Mouse (Mus musculus) liver, postnatal 0 days (tissue): ENCODE measurements at regions not wholly inside any gene's neighbourhood (a gene's known extent, or its start where the extent isn't known, plus 50 kb on each side); places are given as distances from the start of the nearest gene placed in this dataset.

Experiments
- ATAC-seq: fragments of 200-750 bp; cut with Nextera tagmentation; 2 replicates; pipeline ENCODE4 v1.8.0; 2017; ENCODE audit warnings: mild to moderate bottlenecking, moderate library complexity
- DNase-seq: peaks from one replicate; pipeline ENCODE4 v3.0.0-alpha.2; 2016
- H3K27ac ChIP-seq: fragments of 300-500 bp; sonication (generic); 2 replicates; pipeline ENCODE4 v1.5.1; 2014; ENCODE audit warnings: antibody characterized with exemption, moderate library complexity, mild to moderate bottlenecking, low read depth
- H3K27me3 ChIP-seq: fragments of 300-500 bp; sonication (generic); 2 replicates; pipeline ENCODE4 v1.6.1; 2014; ENCODE audit warnings: low read length, control low read depth, mixed read lengths; ENCODE audit not compliant: insufficient read depth
- H3K36me3 ChIP-seq: fragments of 300-500 bp; sonication (generic); replicated peaks from 2 replicates; pipeline ENCODE4 v1.6.1; 2014; ENCODE audit warnings: mild to moderate bottlenecking, control low read depth, low read length, moderate library complexity, mixed read lengths; ENCODE audit not compliant: insufficient read depth
- H3K4me1 ChIP-seq: fragments of 300-500 bp; sonication (generic); 2 replicates; pipeline ENCODE4 v1.6.1; 2014; ENCODE audit warnings: antibody characterized with exemption, mild to moderate bottlenecking, control low read depth; ENCODE audit not compliant: insufficient read depth
- H3K4me2 ChIP-seq: fragments of 300-500 bp; sonication (generic); 2 replicates; pipeline ENCODE4 v1.6.1; 2014; ENCODE audit warnings: low read depth, mild to moderate bottlenecking, low read length, moderate library complexity, mixed read lengths
- H3K4me3 ChIP-seq: fragments of 300-500 bp; sonication (generic); 2 replicates; pipeline ENCODE4 v1.5.1; 2014; ENCODE audit warnings: low read depth, low read length
- H3K9ac ChIP-seq: fragments of 300-500 bp; sonication (generic); replicated peaks from 2 replicates; pipeline ENCODE4 v1.6.1; 2014; ENCODE audit warnings: mild to moderate bottlenecking, moderate library complexity
- H3K9me3 ChIP-seq: fragments of 300-500 bp; sonication (generic); 2 replicates; pipeline ENCODE4 v1.6.1; 2016; ENCODE audit warnings: mild to moderate bottlenecking, control low read depth, low read length, mixed read lengths
- CTCF ChIP-seq: sonication (generic); IDR thresholded peaks from 2 replicates; pipeline ENCODE4 v1.5.1; 2016; ENCODE audit warnings: antibody characterized with exemption, low read depth
- EP300 ChIP-seq: IDR thresholded peaks from 2 replicates; pipeline ENCODE4 v1.6.1; 2016; ENCODE audit warnings: antibody characterized with exemption, low read depth, mild to moderate bottlenecking
- WGBS: fragments of 180-500 bp; shearing (Covaris S2); extraction: QIAGEN DNeasy Blood & Tissue Kit; methylation state at CpG from one replicate; pipeline ENCODE4 v1.1.7; 2014; ENCODE audit not compliant: insufficient replicate concordance; 5-methylcytosine and 5-hydroxymethylcytosine counted together

DNA sequence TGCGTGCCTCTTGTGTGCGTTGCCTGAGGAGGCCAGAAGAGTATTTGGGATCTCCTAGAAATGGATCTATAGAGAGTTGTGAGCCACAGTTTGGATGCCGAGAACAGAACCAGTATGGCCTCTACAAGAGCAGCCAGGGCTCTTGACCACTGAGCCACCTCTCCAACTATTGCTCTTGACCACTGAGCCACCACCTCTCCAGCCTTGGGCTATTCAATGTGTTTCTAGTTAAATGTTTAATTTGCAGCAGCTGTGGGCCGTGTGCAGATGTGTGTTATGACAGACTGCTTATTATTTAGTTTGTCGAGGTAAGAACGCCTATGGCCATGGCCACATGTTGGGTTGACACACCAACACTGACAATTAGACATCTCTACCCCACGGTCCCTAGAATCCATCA lies 452.9 kb upstream of the Cdh4 start:
- H3K9ac ChIP-seq = no peak overlapping the region
- H3K4me2 ChIP-seq = no peak overlapping the region
- no peaks in the 10 kb centered on the region for H3K9me3 ChIP-seq
- H3K4me1 ChIP-seq = no peaks in the 10 kb centered on the region
- no peaks in the 10 kb centered on the region for H3K36me3 ChIP-seq
- H3K27me3 ChIP-seq = no peaks in the 10 kb centered on the region
- H3K27ac ChIP-seq = no peak overlapping the region
- DNase-seq (no peak), ATAC-seq (no peak)
- 70% methylated on average over 7 of the region's 7 CpGs for WGBS
- H3K4me3 ChIP-seq = no peak overlapping the region
- TF ChIP-seq CTCF = no peak
- TF ChIP-seq EP300 = no peak

DNA sequence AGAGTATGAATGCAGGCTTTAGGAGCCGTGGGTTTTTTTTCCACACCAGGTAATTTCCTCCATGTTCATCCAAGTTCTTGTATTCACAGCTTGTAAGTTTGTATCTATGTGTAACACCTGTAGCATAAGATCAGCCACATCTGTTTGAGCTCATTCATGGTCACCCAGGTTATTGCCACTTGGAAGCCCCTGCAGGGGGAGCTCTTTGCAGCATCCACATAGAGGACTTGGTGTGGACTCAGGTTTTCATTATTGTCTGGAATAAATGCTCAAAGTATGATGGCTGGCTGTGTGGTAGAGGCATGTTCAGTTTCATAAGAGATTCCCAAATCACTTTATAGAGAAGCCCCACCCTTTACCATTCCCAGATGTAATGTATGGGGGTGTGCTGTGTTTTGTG lies 452.4 kb upstream of the Cdh4 start:
- H3K27me3 ChIP-seq = no peaks in the 10 kb centered on the region
- no peak overlapping the region for H3K4me2 ChIP-seq
- DNase-seq (no peak), ATAC-seq (no peak)
- TF ChIP-seq CTCF (0 out of 2 replicates have a peak, but pooled peaks have one; percentile 2), EP300 (no peak)
- no peak overlapping the region for H3K4me3 ChIP-seq
- no peaks in the 10 kb centered on the region for H3K4me1 ChIP-seq
- H3K27ac ChIP-seq = no peak overlapping the region
- no peaks in the 10 kb centered on the region for H3K36me3 ChIP-seq
- WGBS = 71% methylated on average over 1 of the region's 1 CpGs
- no peak overlapping the region for H3K9ac ChIP-seq
- H3K9me3 ChIP-seq = no peaks in the 10 kb centered on the region

DNA sequence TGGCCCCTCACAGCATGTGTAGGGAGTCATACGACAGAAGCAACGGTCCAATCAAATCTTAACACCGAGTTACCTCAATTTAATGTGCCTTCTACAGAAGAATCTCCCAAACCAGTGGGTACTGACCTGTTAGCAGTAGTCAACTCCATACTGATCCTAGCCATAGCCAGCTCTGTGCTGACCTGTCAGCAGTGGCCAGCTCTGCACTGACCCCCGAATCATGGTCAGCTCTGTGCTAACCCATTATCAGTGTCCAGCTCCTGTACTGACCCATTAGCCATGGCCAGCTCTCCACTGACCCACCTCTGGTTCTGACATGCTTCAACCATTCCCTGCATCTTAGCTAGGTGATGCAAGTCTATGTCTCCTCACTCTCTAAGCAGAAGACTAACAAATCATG lies 451.3 kb upstream of the Cdh4 start:
- no peak overlapping the region for H3K4me3 ChIP-seq
- no peaks in the 10 kb centered on the region for H3K9me3 ChIP-seq
- H3K36me3 ChIP-seq = no peaks in the 10 kb centered on the region
- no peak for TF ChIP-seq CTCF
- no peak for TF ChIP-seq EP300
- no peak overlapping the region for H3K4me2 ChIP-seq
- DNase-seq (no peak), ATAC-seq (no peak)
- H3K27me3 ChIP-seq = no peaks in the 10 kb centered on the region
- 83% methylated on average over 4 of the region's 4 CpGs for WGBS
- H3K27ac ChIP-seq = no peak overlapping the region
- no peaks in the 10 kb centered on the region for H3K4me1 ChIP-seq
- no peak overlapping the region for H3K9ac ChIP-seq

DNA sequence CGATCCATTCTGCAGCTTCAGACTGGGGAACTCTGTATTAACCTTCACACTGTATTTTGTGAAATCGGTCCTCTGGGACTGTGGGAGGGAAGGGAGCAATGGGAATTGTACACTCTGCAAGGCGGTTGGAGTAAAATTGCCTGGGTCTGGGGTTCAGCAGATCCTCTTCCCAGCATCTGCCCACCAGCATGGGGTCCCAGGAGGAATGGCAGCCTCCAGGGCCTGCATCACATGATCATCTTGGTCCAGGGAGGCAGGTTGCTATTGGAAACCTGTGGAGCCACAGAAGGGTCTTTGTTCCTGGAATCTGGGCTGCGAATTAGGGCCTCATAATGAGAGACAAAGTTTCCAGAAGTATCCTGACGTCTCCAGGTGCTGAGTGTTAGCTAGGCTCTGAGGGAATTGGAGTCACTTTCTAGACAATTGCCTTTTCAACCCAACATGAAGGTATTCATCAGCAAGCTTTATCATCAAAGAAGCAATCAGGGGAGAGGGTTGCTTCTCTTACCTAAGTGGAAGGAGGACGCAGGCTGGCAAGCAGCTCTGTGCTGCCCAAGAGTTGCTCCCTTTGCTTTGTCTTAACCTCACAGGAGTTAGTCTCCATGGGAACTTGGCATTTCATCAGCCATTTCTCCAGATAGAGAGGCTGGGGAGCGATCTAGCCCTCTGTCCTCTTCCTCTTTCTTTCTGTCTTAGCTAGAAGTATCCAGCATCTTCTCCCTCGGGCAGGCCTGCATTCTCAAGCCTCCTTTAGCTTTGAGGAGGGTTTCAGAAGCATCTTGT lies 449.7 kb upstream of the Cdh4 start:
- TF ChIP-seq CTCF (no peak), EP300 (no peak)
- Histone ChIP-seq H3K27me3 (no peaks in the 10 kb centered on the region), H3K36me3 (no peaks in the 10 kb centered on the region), H3K4me2 (no peak overlapping the region), H3K4me1 (no peaks in the 10 kb centered on the region), H3K9ac (no peak overlapping the region), H3K27ac (no peak overlapping the region), H3K9me3 (no peaks in the 10 kb centered on the region), H3K4me3 (no peak overlapping the region)
- DNase-seq (no peak), ATAC-seq (no peak)
- WGBS = 66% methylated on average over 8 of the region's 8 CpGs

DNA sequence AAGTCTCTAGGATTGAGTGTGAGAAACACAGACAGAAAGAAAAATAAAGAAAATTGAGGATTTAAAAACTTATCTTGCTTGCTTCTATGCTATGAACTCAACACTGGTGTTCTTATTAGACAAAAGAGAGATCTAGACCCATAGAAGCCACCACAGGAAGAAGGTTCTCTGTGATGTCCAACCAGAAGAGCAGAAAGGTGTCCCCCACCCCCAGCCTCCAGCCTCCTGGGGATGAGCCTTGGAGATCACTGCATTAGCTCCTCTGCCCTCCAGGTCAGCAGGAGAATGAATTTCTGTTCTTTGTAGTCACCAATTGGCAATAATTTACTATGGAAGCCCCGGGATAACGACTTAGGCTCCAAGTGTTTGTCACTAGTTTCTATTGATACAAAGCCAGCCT lies 444.3 kb upstream of the Cdh4 start:
- no peaks in the 10 kb centered on the region for H3K36me3 ChIP-seq
- no peak overlapping the region for H3K9ac ChIP-seq
- no peaks in the 10 kb centered on the region for H3K9me3 ChIP-seq
- no peak overlapping the region for H3K4me2 ChIP-seq
- H3K27me3 ChIP-seq = no peaks in the 10 kb centered on the region
- TF ChIP-seq EP300 = no peak
- no peak for TF ChIP-seq CTCF
- WGBS = 63% methylated on average over 2 of the region's 2 CpGs
- no peak for DNase-seq
- no peak overlapping the region for H3K27ac ChIP-seq
- no peaks in the 10 kb centered on the region for H3K4me1 ChIP-seq
- no peak overlapping the region for H3K4me3 ChIP-seq
- no peak for ATAC-seq

DNA sequence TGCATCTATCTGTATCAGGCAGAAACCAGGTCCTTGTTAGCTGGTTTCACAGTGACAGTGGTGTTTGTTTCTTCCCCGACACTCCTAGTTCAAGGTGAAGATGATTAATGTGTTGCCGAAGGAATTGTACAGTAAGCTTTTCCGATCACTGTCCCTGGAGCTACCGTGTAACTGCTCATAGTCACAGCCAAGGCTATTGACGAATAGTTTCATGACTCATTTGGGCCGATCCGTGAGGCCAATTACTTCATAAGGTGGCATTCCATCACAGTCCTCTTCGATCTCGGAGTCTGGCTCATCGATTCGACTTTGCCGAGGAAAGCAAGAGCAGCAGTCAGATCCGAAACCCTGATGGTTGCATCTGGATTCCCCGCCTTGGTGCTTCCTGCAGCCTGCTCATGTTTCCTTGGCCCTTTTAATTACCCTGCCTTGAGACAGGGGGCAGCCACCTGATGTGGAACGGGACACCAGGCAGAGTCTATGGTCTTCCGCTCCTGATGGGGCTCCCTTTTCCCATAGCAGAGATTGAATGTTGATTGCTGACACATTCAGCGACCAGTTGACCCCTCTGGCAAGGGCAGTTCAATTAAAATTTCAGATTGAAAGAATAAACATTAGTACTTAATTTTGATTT lies 441.7 kb upstream of the Cdh4 start:
- no peak for TF ChIP-seq EP300
- no peak for TF ChIP-seq CTCF
- ATAC-seq = no peak
- H3K9ac ChIP-seq = no peak overlapping the region
- WGBS = 77% methylated on average over 17 of the region's 17 CpGs
- no peak overlapping the region for H3K4me2 ChIP-seq
- no peaks in the 10 kb centered on the region for H3K36me3 ChIP-seq
- no peaks in the 10 kb centered on the region for H3K9me3 ChIP-seq
- no peak overlapping the region for H3K4me3 ChIP-seq
- no peaks in the 10 kb centered on the region for H3K4me1 ChIP-seq
- no peaks in the 10 kb centered on the region for H3K27me3 ChIP-seq
- H3K27ac ChIP-seq = no peak overlapping the region
- DNase-seq = no peak
